Mouse (Mus musculus): Measurements from ENCODE around the gene Agtr2. TPM values are rescaled to one million over a fixed set of nuclear protein-coding genes. Genes with fewer than 3 reads are reported as not detected.
"Not testable (repeated sequence)": the region's sequence is repeated elsewhere in the genome, so short reads cannot be mapped to it uniquely, and the experiment has no call there.

Gene Agtr2
- polyA plus RNA-seq (2015; fragmentation: Nextera tagmentation; extraction: Ambion mirVana) = 1.4 and 2.0 TPM in 2 replicates

GRCm38 (mm10) chrX:21484414-21484813 lies at the start of gene Agtr2:
Gene Agtr2, plus strand, starts transcription at chrX:21484544.
- no peak within 1 kb of the TSS for H3K4me2 ChIP-seq (ENCODE audit: low read depth, low read length)
- no peaks in the 10 kb centered on the region for H3K4me1 ChIP-seq (ENCODE audit: control insufficient read depth, low read depth, low read length)
- H3K36me3 ChIP-seq (ENCODE audit: control insufficient read depth, insufficient read depth) = no peaks in the 10 kb centered on the region
- H3K9ac ChIP-seq (ENCODE audit: low read depth, low read length) = no peak within 1 kb of the TSS
- H3K27me3 ChIP-seq (ENCODE audit: control insufficient read depth, insufficient read depth, low read depth, low read length) = no peaks in the 10 kb centered on the region
- ATAC-seq (ENCODE audit: low read depth) = no peak
- H3K27ac ChIP-seq (ENCODE audit: low read length) = no peak within 1 kb of the TSS
- no peaks in the 10 kb centered on the region for H3K9me3 ChIP-seq (replicated peaks; ENCODE audit: control insufficient read depth, low read length)
- WGBS (ENCODE audit: insufficient replicate concordance) = 54% methylated on average over 5 of the region's 5 CpGs
- no peak within 1 kb of the TSS for H3K4me3 ChIP-seq (ENCODE audit: low read depth, low read length)

DNA sequence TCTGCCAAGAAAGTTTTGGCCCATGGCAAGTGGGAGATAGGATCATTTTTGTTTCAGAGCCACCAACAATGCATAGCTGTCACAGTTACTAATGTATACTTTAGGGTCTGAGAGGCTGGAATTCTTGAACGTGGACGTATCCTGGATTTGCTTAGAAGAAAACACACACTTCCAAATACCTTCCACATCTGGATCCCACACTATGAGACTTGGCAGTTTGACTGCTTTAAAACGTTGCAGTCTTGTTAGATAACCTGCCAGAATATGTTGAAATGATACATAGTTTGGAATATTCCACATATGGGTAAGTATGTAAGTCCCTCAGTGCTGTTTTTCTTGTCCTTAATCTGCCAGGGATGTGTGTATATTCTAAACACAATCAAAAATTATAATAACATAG lies 31.8 kb upstream of the Agtr2 start:
- Histone ChIP-seq H3K9ac (ENCODE audit: low read depth, low read length) (no peak overlapping the region), H3K4me1 (ENCODE audit: control insufficient read depth, low read depth, low read length) (no peaks in the 10 kb centered on the region), H3K4me3 (ENCODE audit: low read depth, low read length) (no peak overlapping the region), H3K36me3 (ENCODE audit: control insufficient read depth, insufficient read depth) (no peaks in the 10 kb centered on the region), H3K27me3 (ENCODE audit: control insufficient read depth, insufficient read depth, low read depth, low read length) (no peaks in the 10 kb centered on the region), H3K27ac (ENCODE audit: low read length) (no peak overlapping the region), H3K4me2 (ENCODE audit: low read depth, low read length) (no peak overlapping the region), H3K9me3 (replicated peaks; ENCODE audit: control insufficient read depth, low read length) (no peaks in the 10 kb centered on the region)
- ATAC-seq (ENCODE audit: low read depth) = no peak
- 32% methylated on average over 3 of the region's 3 CpGs for WGBS (ENCODE audit: insufficient replicate concordance)

GRCm38 (mm10) chrX:21488111-21488510 lies 3.8 kb downstream of the Agtr2 start:
- 32% methylated on average over 2 of the region's 2 CpGs for WGBS (ENCODE audit: insufficient replicate concordance)
- no peak overlapping the region for H3K9ac ChIP-seq (ENCODE audit: low read depth, low read length)
- H3K36me3 ChIP-seq (ENCODE audit: control insufficient read depth, insufficient read depth) = no peaks in the 10 kb centered on the region
- ATAC-seq (ENCODE audit: low read depth) = no peak
- H3K27me3 ChIP-seq (ENCODE audit: control insufficient read depth, insufficient read depth, low read depth, low read length) = no peaks in the 10 kb centered on the region
- no peak overlapping the region for H3K4me3 ChIP-seq (ENCODE audit: low read depth, low read length)
- no peak overlapping the region for H3K27ac ChIP-seq (ENCODE audit: low read length)
- no peaks in the 10 kb centered on the region for H3K9me3 ChIP-seq (replicated peaks; ENCODE audit: control insufficient read depth, low read length)
- no peaks in the 10 kb centered on the region for H3K4me1 ChIP-seq (ENCODE audit: control insufficient read depth, low read depth, low read length)
- H3K4me2 ChIP-seq (ENCODE audit: low read depth, low read length) = no peak overlapping the region

DNA sequence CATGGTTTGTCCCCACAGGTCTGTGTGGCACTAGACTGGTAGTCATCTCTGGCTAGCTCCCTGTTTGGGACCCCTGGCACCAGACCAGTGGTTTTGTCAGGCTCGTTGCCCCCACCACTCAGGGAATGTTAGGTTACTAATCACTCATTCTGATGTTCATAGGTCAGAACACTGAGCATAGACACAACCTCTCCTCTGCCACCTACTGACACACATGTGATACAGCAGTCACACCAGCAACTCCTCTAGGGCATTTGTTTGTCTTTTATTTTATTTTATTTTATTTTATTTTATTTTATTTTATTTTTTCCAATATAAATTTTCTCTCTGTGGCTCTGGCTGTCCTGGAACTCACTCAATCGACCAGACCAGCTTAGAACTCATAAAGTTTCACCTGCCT lies 15.9 kb downstream of the Agtr2 start:
- WGBS (ENCODE audit: insufficient replicate concordance) = 19% methylated on average over 2 of the region's 2 CpGs

DNA sequence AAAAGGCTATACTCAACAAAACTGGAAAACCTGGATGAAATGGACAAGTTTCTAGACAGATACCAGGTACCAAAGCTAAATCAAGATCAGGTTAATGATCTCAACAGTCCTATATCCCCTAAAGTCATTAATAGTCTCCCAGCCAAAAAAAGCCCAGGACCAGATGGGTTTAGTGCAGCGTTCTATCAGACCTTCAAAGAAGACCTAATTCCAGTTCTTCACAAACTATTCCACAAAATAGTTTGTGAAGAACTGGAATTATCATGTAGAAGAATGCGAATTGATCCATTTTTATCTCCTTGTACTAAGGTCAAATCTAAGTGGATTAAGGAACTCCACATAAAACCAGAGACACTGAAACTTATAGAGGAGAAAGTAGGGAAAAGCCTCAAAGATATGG lies 23.0 kb downstream of the Agtr2 start:
- WGBS (ENCODE audit: insufficient replicate concordance) = 65% methylated on average over 2 of the region's 2 CpGs
- ATAC-seq (ENCODE audit: low read depth); H3K4me3 ChIP-seq (ENCODE audit: low read depth, low read length); H3K9me3 ChIP-seq (replicated peaks; ENCODE audit: control insufficient read depth, low read length); H3K4me1 ChIP-seq (ENCODE audit: control insufficient read depth, low read depth, low read length); H3K9ac ChIP-seq (ENCODE audit: low read depth, low read length); H3K27me3 ChIP-seq (ENCODE audit: control insufficient read depth, insufficient read depth, low read depth, low read length); H3K4me2 ChIP-seq (ENCODE audit: low read depth, low read length); H3K27ac ChIP-seq (ENCODE audit: low read length); H3K36me3 ChIP-seq (ENCODE audit: control insufficient read depth, insufficient read depth): not testable (repeated sequence)

More for the DNA sequence above, 15.9 kb downstream of the Agtr2 start:
- Histone ChIP-seq H3K27me3 (ENCODE audit: control insufficient read depth, insufficient read depth, low read depth, low read length) (no peaks in the 10 kb centered on the region), H3K4me2 (ENCODE audit: low read depth, low read length) (no peak overlapping the region), H3K9ac (ENCODE audit: low read depth, low read length) (no peak overlapping the region), H3K27ac (ENCODE audit: low read length) (no peak overlapping the region), H3K4me1 (ENCODE audit: control insufficient read depth, low read depth, low read length) (no peaks in the 10 kb centered on the region), H3K36me3 (ENCODE audit: control insufficient read depth, insufficient read depth) (no peaks in the 10 kb centered on the region), H3K4me3 (ENCODE audit: low read depth, low read length) (no peak overlapping the region), H3K9me3 (replicated peaks; ENCODE audit: control insufficient read depth, low read length) (no peaks in the 10 kb centered on the region)
- no peak for ATAC-seq (ENCODE audit: low read depth)

DNA sequence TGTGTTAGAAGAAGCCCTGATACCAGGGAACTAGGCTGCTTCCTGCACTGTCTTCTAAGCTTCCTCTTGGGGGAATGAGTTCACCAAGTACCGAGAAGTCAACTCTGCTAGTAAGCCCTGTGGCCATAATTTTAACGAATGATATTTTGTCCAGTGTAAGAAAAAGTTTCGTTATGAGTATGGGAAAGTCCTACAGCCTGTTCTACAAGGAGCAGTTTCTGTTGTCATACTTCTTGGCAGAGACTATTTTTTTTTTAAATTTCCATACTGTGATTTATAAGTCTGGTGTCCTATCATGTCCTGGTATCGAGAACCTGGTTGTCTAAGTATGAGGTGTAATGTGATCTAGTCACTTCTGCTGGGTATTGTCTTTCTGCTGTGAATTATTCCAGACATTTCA lies 38.2 kb downstream of the Agtr2 start:
- ATAC-seq (ENCODE audit: low read depth) = no peak
- H3K36me3 ChIP-seq (ENCODE audit: control insufficient read depth, insufficient read depth) = no peaks in the 10 kb centered on the region
- no peaks in the 10 kb centered on the region for H3K27me3 ChIP-seq (ENCODE audit: control insufficient read depth, insufficient read depth, low read depth, low read length)
- 58% methylated on average over 4 of the region's 4 CpGs for WGBS (ENCODE audit: insufficient replicate concordance)
- no peak overlapping the region for H3K4me3 ChIP-seq (ENCODE audit: low read depth, low read length)
- H3K4me2 ChIP-seq (ENCODE audit: low read depth, low read length) = no peak overlapping the region
- H3K9ac ChIP-seq (ENCODE audit: low read depth, low read length) = no peak overlapping the region
- H3K27ac ChIP-seq (ENCODE audit: low read length) = no peak overlapping the region
- no peaks in the 10 kb centered on the region for H3K9me3 ChIP-seq (replicated peaks; ENCODE audit: control insufficient read depth, low read length)
- no peaks in the 10 kb centered on the region for H3K4me1 ChIP-seq (ENCODE audit: control insufficient read depth, low read depth, low read length)

Other genes with a start within 250 kb of the Agtr2 start
- not detected in 2 replicates for gene Slc6a14, start 230.4 kb downstream of the Agtr2 start, polyA plus RNA-seq (2015; fragmentation: Nextera tagmentation; extraction: Ambion mirVana)

Data from liver, embryonic 16.5 days (tissue).